Mouse (Mus musculus): ENCODE data around the gene Mgat5b. TPM values are rescaled to one million over a fixed set of nuclear protein-coding genes. Genes with fewer than 3 reads are reported as not detected.

The Mgat5b gene
- total and polyA plus RNA-seq, 3 experiments = not detected

DNA sequence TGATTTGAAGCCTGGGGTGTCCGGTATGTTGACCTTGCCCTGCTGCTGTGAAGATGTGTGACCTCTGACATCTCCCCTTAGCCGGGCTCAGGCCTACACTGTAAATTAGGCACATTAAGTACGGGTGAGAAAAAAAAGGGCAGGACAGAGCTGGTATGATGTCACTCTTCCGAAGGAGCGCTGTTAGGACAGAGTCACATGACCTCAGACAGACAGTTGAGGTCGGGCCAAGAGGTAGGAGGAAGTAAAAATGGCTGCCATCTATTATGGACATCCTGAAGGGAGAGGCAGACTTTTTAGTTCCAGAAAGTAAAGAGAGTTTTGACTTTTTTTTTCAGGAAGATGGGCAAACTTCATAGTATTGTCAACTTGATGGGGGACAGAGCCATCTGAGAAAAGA is 73.3 kb downstream of the Mgat5b start:
- peak; percentile 73 for TF ChIP-seq USF1 (IDR thresholded peaks at IDR 0.05; ENCODE audit: low read depth, low read length)
- no peak for TF ChIP-seq MAFK (IDR thresholded peaks at IDR 0.05; ENCODE audit: borderline replicate concordance, low read depth, low read length)
- Histone ChIP-seq H3K9me3 (replicated peaks; ENCODE audit: insufficient read depth, low read length) (no peaks in the 10 kb centered on the region), H3K36me3 (ENCODE audit: control insufficient read depth in 1 of 2, insufficient read depth in 2 of 2, low read length in 2 of 2) (no peaks in the 10 kb centered on the region), H3K4me1 (ENCODE audit: control insufficient read depth in 1 of 2, insufficient read depth in 2 of 2, low read length in 2 of 2) (no peaks in the 10 kb centered on the region), H3K27ac (ENCODE audit: control insufficient read depth, low read depth, low read length) (no peak overlapping the region), H3K79me2 (ENCODE audit: control insufficient read depth, insufficient read depth, low read length, poor library complexity) (no peaks in the 10 kb centered on the region; the same call in 1 of the 2 replicates), H3K9ac (ENCODE audit: control insufficient read depth, low read depth, low read length, poor library complexity, severe bottlenecking) (no peak overlapping the region), H3K4me3 (ENCODE audit: control insufficient read depth in 1 of 2, insufficient read depth in 1 of 2, low read depth in 2 of 2, low read length in 2 of 2) (no peak overlapping the region), H3K27me3 (ENCODE audit: control insufficient read depth in 1 of 2, insufficient read depth in 2 of 2, low read length in 2 of 2) (peaks cover 19 to 25% of the 10 kb centered on the region in 2 experiments)
- no peak for DNase-seq (ENCODE audit: low read depth, low spot score)

DNA sequence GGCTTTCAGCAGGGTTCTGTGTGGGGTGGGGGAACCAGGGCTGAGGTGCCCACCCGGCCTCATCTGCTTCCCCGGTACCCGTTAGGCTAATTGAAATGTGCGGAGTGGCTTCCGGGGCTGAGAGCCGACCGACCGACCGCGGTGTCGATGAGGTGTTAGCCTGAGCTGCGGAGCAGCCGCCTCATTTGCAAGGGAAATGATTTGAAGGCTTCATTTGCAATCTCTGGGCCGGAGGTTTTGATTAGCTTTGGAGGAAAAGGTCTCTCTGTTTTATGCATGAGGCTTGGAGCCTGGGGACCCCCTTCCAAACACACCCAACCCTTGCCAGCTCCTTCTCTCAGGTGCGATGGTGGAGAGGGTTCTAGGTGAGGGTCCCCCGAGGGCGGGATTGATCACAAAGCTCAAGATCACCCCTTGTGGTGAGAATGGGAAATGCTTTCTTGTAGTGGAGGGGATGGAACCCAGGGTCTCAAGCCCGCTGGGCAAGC is 75.5 kb downstream of the Mgat5b start:
- Histone ChIP-seq H3K36me3 (ENCODE audit: control insufficient read depth in 1 of 2, insufficient read depth in 2 of 2, low read length in 2 of 2) (no peaks in the 10 kb centered on the region), H3K79me2 (ENCODE audit: control insufficient read depth, insufficient read depth, low read length, poor library complexity) (no peaks in the 10 kb centered on the region; the same call in 1 of the 2 replicates)
- DNase-seq (ENCODE audit: low read depth, low spot score) = peak; percentile 31

DNA sequence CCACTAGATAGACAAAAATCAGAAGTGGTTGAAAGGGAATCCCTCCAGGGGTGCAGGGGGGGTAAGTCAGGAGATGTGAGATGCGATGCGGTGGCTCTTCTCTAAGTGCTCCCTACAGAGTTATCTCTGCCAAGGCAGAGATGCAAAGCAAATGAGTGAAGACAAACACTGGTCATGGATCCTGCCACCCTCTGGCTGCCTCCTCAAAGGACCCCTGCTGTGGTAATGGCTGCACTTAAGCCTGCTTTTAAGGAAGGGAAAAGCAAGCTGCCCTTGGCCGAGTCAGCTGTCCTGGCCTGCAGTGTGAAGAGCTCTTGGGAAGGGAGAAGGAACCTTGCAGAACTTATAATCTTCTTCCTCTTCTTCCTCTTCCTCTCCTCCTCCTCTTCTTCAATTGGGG is 78.3 kb downstream of the Mgat5b start:
- Histone ChIP-seq H3K4me1 (ENCODE audit: control insufficient read depth in 1 of 2, insufficient read depth in 2 of 2, low read length in 2 of 2) (no peaks in the 10 kb centered on the region), H3K9ac (ENCODE audit: control insufficient read depth, low read depth, low read length, poor library complexity, severe bottlenecking) (no peak overlapping the region), H3K27me3 (ENCODE audit: control insufficient read depth in 1 of 2, insufficient read depth in 2 of 2, low read length in 2 of 2) (peaks cover 15 to 19% of the 10 kb centered on the region in 2 experiments), H3K27ac (ENCODE audit: control insufficient read depth, low read depth, low read length) (no peak overlapping the region), H3K79me2 (ENCODE audit: control insufficient read depth, insufficient read depth, low read length, poor library complexity) (no peaks in the 10 kb centered on the region), H3K4me3 (ENCODE audit: control insufficient read depth in 1 of 2, insufficient read depth in 1 of 2, low read depth in 2 of 2, low read length in 2 of 2) (no peak overlapping the region), H3K36me3 (ENCODE audit: control insufficient read depth in 1 of 2, insufficient read depth in 2 of 2, low read length in 2 of 2) (no peaks in the 10 kb centered on the region), H3K9me3 (replicated peaks; ENCODE audit: insufficient read depth, low read length) (no peaks in the 10 kb centered on the region)
- TF ChIP-seq MYC (IDR thresholded peaks at IDR 0.05; ENCODE audit: low read depth, low read length) (no peak), GABPA (IDR thresholded peaks at IDR 0.05; ENCODE audit: low read depth, low read length) (no peak), JUND (IDR thresholded peaks at IDR 0.05; ENCODE audit: low read depth, low read length) (no peak), ZC3H11A (IDR thresholded peaks at IDR 0.05; ENCODE audit: low read depth, low read length) (no peak), MXI1 (IDR thresholded peaks at IDR 0.05; ENCODE audit: low read depth, low read length) (no peak), ZNF384 (IDR thresholded peaks at IDR 0.05; ENCODE audit: low read depth, low read length) (no peak), CTCF (IDR thresholded peaks at IDR 0.05 in 2 of 3, conservative IDR thresholded peaks at IDR 0.05 in 1 of 3; ENCODE audit: control insufficient read depth in 1 of 3, insufficient read depth in 1 of 3, low read depth in 2 of 3, low read length in 3 of 3, poor library complexity in 1 of 3, severe bottlenecking in 1 of 3) (no peak), RAD21 (IDR thresholded peaks at IDR 0.05; ENCODE audit: low read depth, low read length) (no peak), POLR2AphosphoS5 (IDR thresholded peaks at IDR 0.05; ENCODE audit: borderline replicate concordance, low read depth, low read length) (no peak), MYB (IDR thresholded peaks at IDR 0.05; ENCODE audit: low read depth, low read length) (no peak)
- no peak for DNase-seq (ENCODE audit: low read depth, low spot score)

More for the DNA sequence above, 75.5 kb downstream of the Mgat5b start:
- H3K9ac ChIP-seq (ENCODE audit: control insufficient read depth, low read depth, low read length, poor library complexity, severe bottlenecking) = no peak overlapping the region
- H3K27me3 ChIP-seq (ENCODE audit: control insufficient read depth in 1 of 2, insufficient read depth in 2 of 2, low read length in 2 of 2) = peaks cover 23 to 29% of the 10 kb centered on the region in 2 experiments
- no peak overlapping the region for H3K4me3 ChIP-seq (ENCODE audit: control insufficient read depth in 1 of 2, insufficient read depth in 1 of 2, low read depth in 2 of 2, low read length in 2 of 2)
- H3K9me3 ChIP-seq (replicated peaks; ENCODE audit: insufficient read depth, low read length) = no peaks in the 10 kb centered on the region
- TF ChIP-seq ZMIZ1 (IDR thresholded peaks at IDR 0.05; ENCODE audit: low read depth, low read length) (no peak), NELFE (IDR thresholded peaks at IDR 0.05; ENCODE audit: low read depth, low read length) (no peak), SMC3 (IDR thresholded peaks at IDR 0.05; ENCODE audit: low read depth, low read length) (peak; percentile 42), RCOR1 (IDR thresholded peaks at IDR 0.05; ENCODE audit: low read depth, low read length) (no peak), RAD21 (IDR thresholded peaks at IDR 0.05; ENCODE audit: low read depth, low read length) (peak; percentile 54), SIN3A (IDR thresholded peaks at IDR 0.05; ENCODE audit: low read length) (no peak), TAL1 (IDR thresholded peaks at IDR 0.05; ENCODE audit: low read length) (no peak), CTCF (IDR thresholded peaks at IDR 0.05 in 2 of 3, conservative IDR thresholded peaks at IDR 0.05 in 1 of 3; ENCODE audit: control insufficient read depth in 1 of 3, insufficient read depth in 1 of 3, low read depth in 2 of 3, low read length in 3 of 3, poor library complexity in 1 of 3, severe bottlenecking in 1 of 3) (peak; percentile 59 to 64 (median 60))
- no peaks in the 10 kb centered on the region for H3K4me1 ChIP-seq (ENCODE audit: control insufficient read depth in 1 of 2, insufficient read depth in 2 of 2, low read length in 2 of 2)
- H3K27ac ChIP-seq (ENCODE audit: control insufficient read depth, low read depth, low read length) = no peak overlapping the region

Measured in MEL (cell line).